Mouse (Mus musculus) cerebellum, postnatal 36 days (tissue): Measurements from ENCODE around the gene Nphs1.
"Not testable (repeated sequence)": the region's sequence is repeated elsewhere in the genome, so short reads cannot be mapped to it uniquely, and the experiment has no call there.

Experiments used
- DNase-seq, 2 experiments: peaks; one replicate each; pipeline ENCODE4 v3.0.0; 2021 to 2022; ENCODE audit warnings: mixed read lengths in 2 of 2

Nphs1 gene

GRCm38 (mm10) chr7:30443696-30444095 is 14.4 kb upstream of the Nphs1 start:
- DNase-seq = no peak

GRCm38 (mm10) chr7:30444154-30444970 is 13.8 kb upstream of the Nphs1 start:
- peak; percentile 22 to 41 for DNase-seq

- peak; percentile 73 to 84 for DNase-seq
These were observed 13.0 kb upstream of the Nphs1 start, which contains the start of gene Aplp1 for GRCm38 (mm10) chr7:30444971-30445751. Aplp1 (minus strand) TSS chr7:30445535.

- DNase-seq = no peak
These were observed 7.9 kb upstream of the Nphs1 start for GRCm38 (mm10) chr7:30450241-30450640.

- DNase-seq = no peak
These were observed 4.8 kb upstream of the Nphs1 start for GRCm38 (mm10) chr7:30453327-30453726.

- DNase-seq = no peak
These were observed 4.3 kb upstream of the Nphs1 start for GRCm38 (mm10) chr7:30453766-30454165.

GRCm38 (mm10) chr7:30454259-30454658 is 3.9 kb upstream of the Nphs1 start:
- DNase-seq = no peak

- no peak for DNase-seq
These were observed 1.6 kb upstream of the Nphs1 start for GRCm38 (mm10) chr7:30456487-30456886.

GRCm38 (mm10) chr7:30456911-30457628 is 1.0 kb upstream of the Nphs1 start:
- DNase-seq = no peak

- no peak for DNase-seq
These were observed 1.4 kb downstream of the Nphs1 start for GRCm38 (mm10) chr7:30459484-30459883.

- DNase-seq = no peak
These were observed 5.5 kb downstream of the Nphs1 start for GRCm38 (mm10) chr7:30463568-30463967.

GRCm38 (mm10) chr7:30463996-30464395 is 5.9 kb downstream of the Nphs1 start:
- DNase-seq = no peak

GRCm38 (mm10) chr7:30464816-30465300 is 6.7 kb downstream of the Nphs1 start:
- DNase-seq = no peak

GRCm38 (mm10) chr7:30472411-30472810 is 14.3 kb downstream of the Nphs1 start:
- peak; percentile 29 to 30 for DNase-seq

- DNase-seq = no peak
These were observed 16.9 kb downstream of the Nphs1 start for GRCm38 (mm10) chr7:30474999-30475398.

GRCm38 (mm10) chr7:30476136-30476535 is 18.0 kb downstream of the Nphs1 start:
- DNase-seq = not testable (repeated sequence)

- peak; percentile 24 to 29 for DNase-seq
These were observed 19.6 kb downstream of the Nphs1 start for GRCm38 (mm10) chr7:30477415-30478381.

- DNase-seq = no peak
These were observed 26.1 kb downstream of the Nphs1 start for GRCm38 (mm10) chr7:30484250-30484649.

GRCm38 (mm10) chr7:30490251-30490956 is 32.3 kb downstream of the Nphs1 start:
- peak; percentile 58 to 64 for DNase-seq

- DNase-seq = no peak
These were observed 32.8 kb downstream of the Nphs1 start for GRCm38 (mm10) chr7:30490957-30491307.

GRCm38 (mm10) chr7:30492765-30493164 is 34.6 kb downstream of the Nphs1 start:
- peak; percentile 88 to 93 for DNase-seq
